Mouse (Mus musculus): ENCODE measurements around the gene Tmem26. TPM values are rescaled to one million over a fixed set of nuclear protein-coding genes. Genes with fewer than 3 reads are reported as not detected.

Gene Tmem26
- polyA plus RNA-seq, 1 experiment from 2014 or later = 1.8 TPM

DNA sequence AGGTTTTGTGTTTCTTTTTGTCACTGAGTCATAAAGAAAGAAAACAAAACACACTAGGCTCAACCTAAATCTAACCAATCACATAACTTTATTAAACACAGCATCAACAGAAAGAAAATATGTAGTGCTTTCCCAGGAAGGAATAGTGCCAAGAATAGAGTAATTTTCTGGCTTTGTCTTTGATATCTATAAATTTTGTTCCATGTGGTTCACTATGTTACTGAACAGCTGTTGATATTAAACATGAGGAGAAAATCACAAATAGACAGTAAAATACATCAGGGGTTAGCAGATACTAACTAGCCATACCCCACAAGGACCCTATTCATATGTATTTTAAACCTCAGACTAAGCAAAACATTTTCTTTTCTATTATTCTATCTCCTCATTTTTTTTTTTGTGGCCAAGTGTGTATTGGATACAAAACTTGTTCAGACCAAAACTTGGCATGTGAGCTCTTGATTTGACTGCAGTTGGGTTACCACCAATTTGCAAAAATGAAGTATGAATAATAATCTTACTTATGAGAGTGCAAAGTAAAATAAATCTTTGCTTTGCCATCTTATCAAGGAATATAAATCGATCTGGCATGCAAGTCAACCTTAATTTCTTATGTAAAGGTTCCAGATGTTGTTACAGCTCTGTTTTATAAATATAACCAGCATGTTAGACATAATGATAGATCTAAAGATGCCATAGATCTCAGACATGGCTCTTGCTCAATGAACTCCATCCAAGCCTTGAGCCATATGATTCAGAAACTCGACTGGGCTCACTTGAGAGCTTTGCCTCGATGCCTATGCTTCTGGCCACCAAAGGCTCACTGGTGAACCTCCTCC, 16.2 kb upstream of the Tmem26 start:
- no peaks in the 10 kb centered on the region for H3K27me3 ChIP-seq (ENCODE audit: control insufficient read depth, insufficient read depth, low read depth, low read length)
- H3K9me3 ChIP-seq (replicated peaks; ENCODE audit: control insufficient read depth, low read length) = no peaks in the 10 kb centered on the region
- no peaks in the 10 kb centered on the region for H3K4me1 ChIP-seq (ENCODE audit: control insufficient read depth, low read depth, low read length)
- no peak overlapping the region for H3K27ac ChIP-seq (ENCODE audit: low read length)
- no peak overlapping the region for H3K4me3 ChIP-seq (ENCODE audit: low read depth, low read length)
- H3K36me3 ChIP-seq (ENCODE audit: control insufficient read depth, insufficient read depth) = no peaks in the 10 kb centered on the region
- no peak overlapping the region for H3K4me2 ChIP-seq (ENCODE audit: low read depth, low read length)
- 43% methylated on average over 3 of the region's 3 CpGs for WGBS (ENCODE audit: insufficient replicate concordance)
- no peak for ATAC-seq (ENCODE audit: low read depth)
- no peak overlapping the region for H3K9ac ChIP-seq (ENCODE audit: low read depth, low read length)

DNA sequence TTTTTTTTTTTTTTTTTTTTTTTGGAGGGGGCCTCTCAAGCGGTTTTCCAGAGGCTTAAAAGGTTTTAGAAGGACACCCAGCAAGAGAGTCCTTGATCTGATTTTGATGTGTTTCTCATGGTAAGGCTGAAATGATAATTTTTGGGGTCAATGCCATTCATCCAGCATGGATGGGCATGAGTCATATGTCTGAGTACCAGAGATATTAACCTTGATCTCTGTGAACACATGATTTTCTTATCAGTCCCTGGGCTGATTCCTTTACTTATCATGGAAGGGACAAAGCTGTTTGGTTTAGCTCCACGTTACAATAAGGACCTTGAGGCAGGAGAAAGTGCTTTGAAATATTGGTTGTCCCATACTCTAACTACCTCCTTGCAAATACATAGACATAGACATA, 10.5 kb upstream of the Tmem26 start:
- Histone ChIP-seq H3K36me3 (ENCODE audit: control insufficient read depth, insufficient read depth) (no peaks in the 10 kb centered on the region), H3K9ac (ENCODE audit: low read depth, low read length) (no peak overlapping the region), H3K4me3 (ENCODE audit: low read depth, low read length) (no peak overlapping the region), H3K9me3 (replicated peaks; ENCODE audit: control insufficient read depth, low read length) (no peaks in the 10 kb centered on the region), H3K4me1 (ENCODE audit: control insufficient read depth, low read depth, low read length) (no peaks in the 10 kb centered on the region), H3K27ac (ENCODE audit: low read length) (no peak overlapping the region), H3K4me2 (ENCODE audit: low read depth, low read length) (no peak overlapping the region), H3K27me3 (ENCODE audit: control insufficient read depth, insufficient read depth, low read depth, low read length) (no peaks in the 10 kb centered on the region)
- WGBS (ENCODE audit: insufficient replicate concordance) = 34% methylated on average over 2 of the region's 2 CpGs
- ATAC-seq (ENCODE audit: low read depth) = no peak

- Histone ChIP-seq H3K9me3 (replicated peaks; ENCODE audit: control insufficient read depth, low read length) (no peaks in the 10 kb centered on the region), H3K4me1 (ENCODE audit: control insufficient read depth, low read depth, low read length) (no peaks in the 10 kb centered on the region), H3K27me3 (ENCODE audit: control insufficient read depth, insufficient read depth, low read depth, low read length) (no peaks in the 10 kb centered on the region), H3K4me2 (ENCODE audit: low read depth, low read length) (no peak overlapping the region), H3K9ac (ENCODE audit: low read depth, low read length) (no peak overlapping the region), H3K36me3 (ENCODE audit: control insufficient read depth, insufficient read depth) (no peaks in the 10 kb centered on the region), H3K27ac (ENCODE audit: low read length) (no peak overlapping the region), H3K4me3 (ENCODE audit: low read depth, low read length) (no peak overlapping the region)
- 35% methylated on average over 3 of the region's 3 CpGs for WGBS (ENCODE audit: insufficient replicate concordance)
- no peak for ATAC-seq (ENCODE audit: low read depth)
These were observed 9.1 kb upstream of the Tmem26 start for GRCm38 (mm10) chr10:68714302-68714701.

GRCm38 (mm10) chr10:68715396-68715795, 8.1 kb upstream of the Tmem26 start:
- no peaks in the 10 kb centered on the region for H3K4me1 ChIP-seq (ENCODE audit: control insufficient read depth, low read depth, low read length)
- no peak for ATAC-seq (ENCODE audit: low read depth)
- no peaks in the 10 kb centered on the region for H3K9me3 ChIP-seq (replicated peaks; ENCODE audit: control insufficient read depth, low read length)
- no peaks in the 10 kb centered on the region for H3K27me3 ChIP-seq (ENCODE audit: control insufficient read depth, insufficient read depth, low read depth, low read length)
- H3K4me2 ChIP-seq (ENCODE audit: low read depth, low read length) = no peak overlapping the region
- H3K4me3 ChIP-seq (ENCODE audit: low read depth, low read length) = no peak overlapping the region
- H3K9ac ChIP-seq (ENCODE audit: low read depth, low read length) = no peak overlapping the region
- no peaks in the 10 kb centered on the region for H3K36me3 ChIP-seq (ENCODE audit: control insufficient read depth, insufficient read depth)
- H3K27ac ChIP-seq (ENCODE audit: low read length) = no peak overlapping the region
- 65% methylated on average over 3 of the region's 3 CpGs for WGBS (ENCODE audit: insufficient replicate concordance)

GRCm38 (mm10) chr10:68718375-68718774, 5.1 kb upstream of the Tmem26 start:
- Histone ChIP-seq H3K27me3 (ENCODE audit: control insufficient read depth, insufficient read depth, low read depth, low read length) (peaks cover 1% of the 10 kb centered on the region; the same call in 1 of the 2 replicates), H3K4me3 (ENCODE audit: low read depth, low read length) (no peak overlapping the region), H3K4me2 (ENCODE audit: low read depth, low read length) (no peak overlapping the region), H3K9ac (ENCODE audit: low read depth, low read length) (no peak overlapping the region), H3K9me3 (replicated peaks; ENCODE audit: control insufficient read depth, low read length) (no peaks in the 10 kb centered on the region), H3K4me1 (ENCODE audit: control insufficient read depth, low read depth, low read length) (no peaks in the 10 kb centered on the region), H3K36me3 (ENCODE audit: control insufficient read depth, insufficient read depth) (no peaks in the 10 kb centered on the region), H3K27ac (ENCODE audit: low read length) (no peak overlapping the region)
- 51% methylated on average over 3 of the region's 3 CpGs for WGBS (ENCODE audit: insufficient replicate concordance)
- ATAC-seq (ENCODE audit: low read depth) = no peak

- H3K9me3 ChIP-seq (replicated peaks; ENCODE audit: control insufficient read depth, low read length) = no peaks in the 10 kb centered on the region
- no peak overlapping the region for H3K4me2 ChIP-seq (ENCODE audit: low read depth, low read length)
- ATAC-seq (ENCODE audit: low read depth) = no peak
- H3K9ac ChIP-seq (ENCODE audit: low read depth, low read length) = no peak overlapping the region
- H3K36me3 ChIP-seq (ENCODE audit: control insufficient read depth, insufficient read depth) = no peaks in the 10 kb centered on the region
- H3K27me3 ChIP-seq (ENCODE audit: control insufficient read depth, insufficient read depth, low read depth, low read length) = peaks cover 5% of the 10 kb centered on the region; the same call in 1 of the 2 replicates
- WGBS (ENCODE audit: insufficient replicate concordance) = 33% methylated on average over 5 of the region's 5 CpGs
- H3K27ac ChIP-seq (ENCODE audit: low read length) = no peak overlapping the region
- H3K4me3 ChIP-seq (ENCODE audit: low read depth, low read length) = no peak overlapping the region
- no peaks in the 10 kb centered on the region for H3K4me1 ChIP-seq (ENCODE audit: control insufficient read depth, low read depth, low read length)
These were observed 2.5 kb upstream of the Tmem26 start for GRCm38 (mm10) chr10:68720887-68721400.

DNA sequence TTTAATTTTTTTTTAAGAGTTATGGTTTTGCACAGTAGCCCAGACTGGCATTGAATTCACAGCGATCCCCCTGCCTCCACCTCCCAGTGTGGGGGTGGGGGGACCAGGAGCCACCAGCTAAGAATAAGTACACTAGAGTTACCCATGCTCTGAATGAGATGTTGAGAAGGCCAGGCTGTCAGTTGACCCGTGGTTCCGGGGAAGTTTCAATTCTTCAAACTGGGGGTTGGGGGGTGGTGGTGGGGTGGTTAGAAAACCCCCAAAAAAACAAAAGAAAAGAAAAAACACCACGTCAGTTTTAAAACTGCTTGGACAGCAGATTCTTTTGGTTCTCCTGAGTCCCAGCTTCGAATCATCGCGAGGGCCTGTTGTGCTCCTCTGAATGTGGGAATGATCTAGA, 431 bp upstream of the Tmem26 start:
- H3K36me3 ChIP-seq (ENCODE audit: control insufficient read depth, insufficient read depth) = no peaks in the 10 kb centered on the region
- 31% methylated on average over 7 of the region's 7 CpGs for WGBS (ENCODE audit: insufficient replicate concordance)
- no peaks in the 10 kb centered on the region for H3K4me1 ChIP-seq (ENCODE audit: control insufficient read depth, low read depth, low read length)
- H3K4me3 ChIP-seq (ENCODE audit: low read depth, low read length) = no peak overlapping the region
- H3K9ac ChIP-seq (ENCODE audit: low read depth, low read length) = no peak overlapping the region
- H3K4me2 ChIP-seq (ENCODE audit: low read depth, low read length) = peak overlapping the region; percentile 58; the same call in 1 of the 2 replicates
- ATAC-seq (ENCODE audit: low read depth) = no peak
- H3K9me3 ChIP-seq (replicated peaks; ENCODE audit: control insufficient read depth, low read length) = no peaks in the 10 kb centered on the region
- H3K27ac ChIP-seq (ENCODE audit: low read length) = no peak overlapping the region
- H3K27me3 ChIP-seq (ENCODE audit: control insufficient read depth, insufficient read depth, low read depth, low read length) = peaks cover 5% of the 10 kb centered on the region; the same call in 1 of the 2 replicates

DNA sequence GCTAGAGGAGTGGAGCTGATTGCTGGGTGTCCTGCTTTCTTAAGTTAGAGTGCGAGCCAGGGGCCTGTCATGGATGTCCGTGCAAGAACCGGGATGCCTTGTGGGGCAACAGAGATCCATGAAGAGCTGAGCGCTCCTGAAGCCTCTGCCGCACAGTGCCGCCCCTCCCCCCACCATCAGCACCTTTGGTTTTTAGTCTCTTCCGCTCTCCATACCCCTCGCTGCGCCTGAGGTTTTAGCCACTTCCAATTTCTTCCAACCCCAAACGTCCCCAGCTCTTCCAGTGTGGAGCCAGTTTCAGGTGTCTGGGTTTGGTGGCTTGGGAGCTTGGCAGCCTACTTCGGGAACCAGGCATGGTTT, 895 bp downstream of the Tmem26 start:
- Histone ChIP-seq H3K27me3 (ENCODE audit: control insufficient read depth, insufficient read depth, low read depth, low read length) (peaks cover 5% of the 10 kb centered on the region; the same call in 1 of the 2 replicates), H3K36me3 (ENCODE audit: control insufficient read depth, insufficient read depth) (no peaks in the 10 kb centered on the region), H3K4me3 (ENCODE audit: low read depth, low read length) (peak overlapping the region; percentile 45), H3K9me3 (replicated peaks; ENCODE audit: control insufficient read depth, low read length) (no peaks in the 10 kb centered on the region), H3K4me2 (ENCODE audit: low read depth, low read length) (peak overlapping the region; percentile 58), H3K9ac (ENCODE audit: low read depth, low read length) (no peak overlapping the region), H3K4me1 (ENCODE audit: control insufficient read depth, low read depth, low read length) (no peaks in the 10 kb centered on the region), H3K27ac (ENCODE audit: low read length) (no peak overlapping the region)
- 2% methylated on average over 11 of the region's 11 CpGs for WGBS (ENCODE audit: insufficient replicate concordance)
- no peak for ATAC-seq (ENCODE audit: low read depth)

GRCm38 (mm10) chr10:68727464-68727863, 4.0 kb downstream of the Tmem26 start:
- 68% methylated on average over 5 of the region's 5 CpGs for WGBS (ENCODE audit: insufficient replicate concordance)
- Histone ChIP-seq H3K9ac (ENCODE audit: low read depth, low read length) (no peak overlapping the region), H3K9me3 (replicated peaks; ENCODE audit: control insufficient read depth, low read length) (no peaks in the 10 kb centered on the region), H3K27me3 (ENCODE audit: control insufficient read depth, insufficient read depth, low read depth, low read length) (peaks cover 5% of the 10 kb centered on the region; the same call in 1 of the 2 replicates), H3K36me3 (ENCODE audit: control insufficient read depth, insufficient read depth) (no peaks in the 10 kb centered on the region), H3K27ac (ENCODE audit: low read length) (no peak overlapping the region), H3K4me1 (ENCODE audit: control insufficient read depth, low read depth, low read length) (no peaks in the 10 kb centered on the region), H3K4me3 (ENCODE audit: low read depth, low read length) (no peak overlapping the region), H3K4me2 (ENCODE audit: low read depth, low read length) (no peak overlapping the region)
- no peak for ATAC-seq (ENCODE audit: low read depth)
